Mouse (Mus musculus): Measurements from ENCODE around the gene Enox1.

DNA sequence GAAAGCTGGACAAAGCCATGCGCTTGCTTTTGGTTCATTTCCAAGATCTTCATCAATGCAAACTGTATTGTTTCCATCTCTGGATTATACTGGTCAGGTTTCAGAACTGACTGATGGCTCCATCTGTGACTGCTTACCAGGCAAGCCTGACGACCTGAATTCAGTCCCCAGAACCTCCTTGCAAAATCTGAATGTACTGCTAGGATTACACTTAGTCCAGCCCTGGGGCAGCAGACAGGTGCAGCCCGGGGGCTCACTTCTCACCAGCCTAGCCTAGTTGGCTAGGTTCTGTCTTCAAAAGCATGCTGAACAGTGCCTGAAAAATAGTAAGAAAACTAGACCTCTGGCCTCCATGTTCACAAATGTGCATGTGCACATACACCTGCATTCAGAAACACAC is 481.6 kb downstream of the Enox1 start:
- TF ChIP-seq POLR2A (IDR thresholded peaks at IDR 0.05; ENCODE audit: borderline replicate concordance, extremely low read depth, insufficient read depth, insufficient read length, poor library complexity, severe bottlenecking), result no peak
- TF ChIP-seq CTCF (IDR thresholded peaks at IDR 0.05; ENCODE audit: borderline replicate concordance, extremely low read depth, insufficient read depth, insufficient read length), result no peak

Data from brain, embryonic 14.5 days (tissue).